Mouse (Mus musculus): ENCODE measurements at regions not wholly inside any gene's neighbourhood (a gene's known extent, or its start where the extent isn't known, plus 50 kb on each side); places are given as distances from the start of the nearest gene placed in this dataset.

GRCm38 (mm10) chr12:25378036-25378645 is 281.2 kb upstream of the Id2 start:
- no peak for DNase-seq

GRCm38 (mm10) chr12:25376451-25376850 is 279.5 kb upstream of the Id2 start:
- DNase-seq: peak; percentile 44

- no peak for DNase-seq
These were observed 270.6 kb upstream of the Id2 start for GRCm38 (mm10) chr12:25367541-25367940.

- no peak for DNase-seq
These were observed 268.8 kb upstream of the Id2 start for GRCm38 (mm10) chr12:25365600-25366267.

GRCm38 (mm10) chr12:25364966-25365568 is 268.1 kb upstream of the Id2 start:
- peak; percentile 67 for DNase-seq

GRCm38 (mm10) chr12:25363839-25364238 is 266.9 kb upstream of the Id2 start:
- no peak for DNase-seq

GRCm38 (mm10) chr12:25363341-25363740 is 266.4 kb upstream of the Id2 start:
- DNase-seq: no peak

GRCm38 (mm10) chr12:25362771-25363170 is 265.8 kb upstream of the Id2 start:
- DNase-seq: no peak

GRCm38 (mm10) chr12:25360726-25361125 is 263.8 kb upstream of the Id2 start:
- DNase-seq: no peak

GRCm38 (mm10) chr12:25359931-25360330 is 263.0 kb upstream of the Id2 start:
- no peak for DNase-seq

GRCm38 (mm10) chr12:25358846-25359525 is 262.0 kb upstream of the Id2 start:
- no peak for DNase-seq

- no peak for DNase-seq
These were observed 259.8 kb upstream of the Id2 start for GRCm38 (mm10) chr12:25356774-25357173.

- no peak for DNase-seq
These were observed 258.3 kb upstream of the Id2 start for GRCm38 (mm10) chr12:25355217-25355616.

GRCm38 (mm10) chr12:25353402-25353896 is 256.5 kb upstream of the Id2 start:
- DNase-seq: no peak

GRCm38 (mm10) chr12:25352160-25352559 is 255.2 kb upstream of the Id2 start:
- no peak for DNase-seq

- peak; percentile 70 for DNase-seq
These were observed 247.4 kb upstream of the Id2 start for GRCm38 (mm10) chr12:25344354-25344753.

GRCm38 (mm10) chr12:25338771-25339170 is 241.8 kb upstream of the Id2 start:
- no peak for DNase-seq

- no peak for DNase-seq
These were observed 239.0 kb upstream of the Id2 start for GRCm38 (mm10) chr12:25335930-25336329.

- DNase-seq: no peak
These were observed 238.1 kb upstream of the Id2 start for GRCm38 (mm10) chr12:25335069-25335468.

GRCm38 (mm10) chr12:25332384-25333035 is 235.6 kb upstream of the Id2 start:
- peak; percentile 31 for DNase-seq

GRCm38 (mm10) chr12:25330004-25330708 is 233.2 kb upstream of the Id2 start:
- peak; percentile 79 for DNase-seq

- DNase-seq: no peak
These were observed 229.0 kb upstream of the Id2 start for GRCm38 (mm10) chr12:25325901-25326300.
